Mouse (Mus musculus): ENCODE data around the gene Larp6.

- TF ChIP-seq GATA1 (IDR thresholded peaks at IDR 0.05; ENCODE audit: borderline replicate concordance, low read length) (no peak), FLI1 (IDR thresholded peaks at IDR 0.05; ENCODE audit: low read length) (no peak)
Measured at GRCm38 (mm10) chr9:60682753-60683152, 30.0 kb upstream of the Larp6 start.

Measured in megakaryocyte, embryonic 14.5 days (primary cell).